Mouse (Mus musculus) hindbrain, embryonic 10.5 days (tissue): Measurements from ENCODE around the gene Xkrx. TPM values are rescaled to one million over a fixed set of nuclear protein-coding genes. Genes with fewer than 3 reads are reported as not detected.
"Not testable (repeated sequence)": the region's sequence is repeated elsewhere in the genome, so short reads cannot be mapped to it uniquely, and the experiment has no call there.

Source experiments
- DNase-seq: peaks from one replicate; pipeline ENCODE4 v3.0.0-alpha.2; 2017; ENCODE audit warnings: low spot score
- H3K27ac ChIP-seq: fragments of 300-500 bp; sonication (generic); 2 replicates; pipeline ENCODE4 v1.5.1; 2016; ENCODE audit warnings: mild to moderate bottlenecking, moderate library complexity
- H3K27me3 ChIP-seq: fragments of 300-500 bp; sonication (generic); 2 replicates; pipeline ENCODE4 v1.6.1; 2016; ENCODE audit warnings: mild to moderate bottlenecking; ENCODE audit not compliant: poor library complexity, insufficient read depth, severe bottlenecking
- H3K36me3 ChIP-seq: fragments of 300-500 bp; sonication (generic); 2 replicates; pipeline ENCODE4 v1.6.1; 2016; ENCODE audit warnings: mild to moderate bottlenecking, moderate library complexity
- H3K4me1 ChIP-seq: fragments of 300-500 bp; sonication (generic); replicated peaks from 2 replicates; pipeline ENCODE4 v1.6.1; 2016; ENCODE audit warnings: mild to moderate bottlenecking
- H3K4me3 ChIP-seq: fragments of 300-500 bp; sonication (generic); 2 replicates; pipeline ENCODE4 v1.5.1; 2016; ENCODE audit warnings: mild to moderate bottlenecking, moderate library complexity
- H3K9me3 ChIP-seq: fragments of 300-500 bp; sonication (generic); 2 replicates; pipeline ENCODE4 v1.6.1; 2016; ENCODE audit warnings: mild to moderate bottlenecking, moderate library complexity
- WGBS: fragments of 180-500 bp; shearing (Covaris S2); methylation state at CpG from one replicate; pipeline ENCODE4 v1.1.7; 2016; 5-methylcytosine and 5-hydroxymethylcytosine counted together
- polyA plus RNA-seq: library from polyadenylated mRNA; unstranded; fragments of >200 nt; fragmentation: Nextera tagmentation; extraction: Ambion mirVana; gene quantifications from 2 replicates; pipeline ENCODE4 v1.2.1, GENCODE M21; 2016

Xkrx gene
- 0.05 TPM in 1 of 2 replicates, not detected in the other for polyA plus RNA-seq

DNA sequence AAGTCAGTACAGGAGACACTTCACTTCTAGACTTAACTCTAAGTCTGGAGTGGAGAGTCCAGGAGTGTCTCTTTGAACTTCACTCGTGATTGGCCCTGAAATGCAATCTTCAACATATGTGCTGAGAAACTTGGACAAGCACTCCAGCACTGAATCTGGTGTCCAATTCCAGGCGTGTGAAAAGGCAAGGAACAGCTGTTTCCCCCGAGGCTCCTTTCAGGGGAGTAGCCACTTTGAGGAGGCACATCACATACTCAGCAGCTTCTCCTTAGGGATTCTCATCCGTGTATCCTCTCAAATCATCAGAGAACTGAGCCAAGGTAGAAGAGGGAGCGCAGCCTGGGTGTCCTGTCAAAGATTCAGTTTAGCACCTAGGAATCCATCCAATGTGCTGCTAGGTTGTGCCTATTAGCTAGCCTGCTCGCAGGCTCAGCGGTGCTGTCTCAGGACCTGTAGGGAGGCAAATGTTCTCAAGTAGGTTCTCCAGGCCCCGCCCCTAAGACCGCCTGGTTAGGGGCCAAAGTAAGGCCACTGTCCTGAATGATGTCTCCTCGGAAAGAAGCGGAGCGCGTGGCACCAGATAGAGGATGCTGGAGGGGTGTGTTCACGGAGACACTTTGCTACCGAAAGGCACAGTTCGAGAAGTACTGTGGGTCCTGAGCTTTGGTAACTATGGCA lies at the start of gene Xkrx:
Xkrx (minus strand) TSS at position 34 of the 678 bp plus-strand sequence.
- Histone ChIP-seq H3K27ac (no peak within 1 kb of the TSS), H3K36me3 (no peaks in the 10 kb centered on the region), H3K4me3 (peak within 1 kb of the TSS; percentile 40), H3K4me1 (peaks cover 7% of the 10 kb centered on the region; the same call in 1 of the 2 replicates), H3K9me3 (peaks cover 3% of the 10 kb centered on the region; the same call in 1 of the 2 replicates), H3K27me3 (peaks cover 24% of the 10 kb centered on the region)
- 39% methylated on average over 16 of the region's 16 CpGs for WGBS
- DNase-seq, result peak; percentile 2

DNA sequence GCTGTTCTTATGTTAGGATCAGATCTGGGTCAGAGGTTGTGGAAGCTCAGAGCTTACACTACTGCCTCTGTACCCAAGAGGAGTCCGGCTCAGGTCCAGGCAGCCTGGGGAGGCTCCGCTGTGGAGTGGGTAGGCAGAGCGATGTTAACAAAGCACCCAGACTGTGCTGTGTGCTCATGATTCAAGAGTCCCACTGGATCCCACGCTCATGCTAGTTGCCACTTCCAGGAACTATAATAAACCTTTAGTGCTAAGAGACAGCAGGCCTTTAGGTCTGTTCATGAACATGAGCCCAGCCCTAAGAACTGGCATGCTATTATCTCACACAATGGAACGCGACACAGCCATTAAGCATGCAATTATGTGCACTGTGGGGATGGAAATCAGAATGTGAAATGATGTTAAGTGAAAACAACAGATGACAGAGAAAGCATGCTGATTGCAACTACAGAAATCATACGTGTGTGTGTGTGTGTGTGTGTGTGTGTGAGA lies 49.3 kb upstream of the Xkrx start:
- Histone ChIP-seq H3K27me3 (peaks cover 4% of the 10 kb centered on the region; the same call in 1 of the 2 replicates), H3K4me1 (no peaks in the 10 kb centered on the region), H3K9me3 (no peaks in the 10 kb centered on the region), H3K4me3 (no peak overlapping the region), H3K36me3 (no peaks in the 10 kb centered on the region), H3K27ac (no peak overlapping the region)
- WGBS, result 79% methylated on average over 7 of the region's 7 CpGs
- DNase-seq, result no peak

- 84% methylated on average over 2 of the region's 2 CpGs for WGBS
Measured at GRCm38 (mm10) chrX:134208491-134208890, 46.6 kb upstream of the Xkrx start.

GRCm38 (mm10) chrX:134187201-134187600 lies 25.3 kb upstream of the Xkrx start, which contains the start of gene Arl13a:
Gene Arl13a (plus strand): TSS chrX:134187501.
- H3K9me3 ChIP-seq, H3K27ac ChIP-seq, H3K36me3 ChIP-seq, H3K4me1 ChIP-seq, DNase-seq, H3K4me3 ChIP-seq, H3K27me3 ChIP-seq: not testable (repeated sequence)
- WGBS, result 91% methylated on average over 9 of the region's 9 CpGs

More at GRCm38 (mm10) chrX:134208491-134208890, 46.6 kb upstream of the Xkrx start:
- H3K27ac ChIP-seq, result no peak overlapping the region
- H3K4me3 ChIP-seq, result no peak overlapping the region
- no peaks in the 10 kb centered on the region for H3K36me3 ChIP-seq
- peaks cover 4% of the 10 kb centered on the region; the same call in 1 of the 2 replicates for H3K27me3 ChIP-seq
- no peaks in the 10 kb centered on the region for H3K9me3 ChIP-seq
- no peak for DNase-seq
- no peaks in the 10 kb centered on the region for H3K4me1 ChIP-seq

- no peaks in the 10 kb centered on the region for H3K36me3 ChIP-seq
- no peak overlapping the region for H3K27ac ChIP-seq
- no peak overlapping the region for H3K4me3 ChIP-seq
- H3K9me3 ChIP-seq, result no peaks in the 10 kb centered on the region
- H3K4me1 ChIP-seq, result no peaks in the 10 kb centered on the region
- DNase-seq, result no peak
- 92% methylated on average over 1 of the region's 1 CpGs for WGBS
- H3K27me3 ChIP-seq, result 0 out of 2 replicates have a peak, but pooled peaks cover 4% of the 10 kb centered on the region
Measured at GRCm38 (mm10) chrX:134174699-134175098, 12.8 kb upstream of the Xkrx start.

DNA sequence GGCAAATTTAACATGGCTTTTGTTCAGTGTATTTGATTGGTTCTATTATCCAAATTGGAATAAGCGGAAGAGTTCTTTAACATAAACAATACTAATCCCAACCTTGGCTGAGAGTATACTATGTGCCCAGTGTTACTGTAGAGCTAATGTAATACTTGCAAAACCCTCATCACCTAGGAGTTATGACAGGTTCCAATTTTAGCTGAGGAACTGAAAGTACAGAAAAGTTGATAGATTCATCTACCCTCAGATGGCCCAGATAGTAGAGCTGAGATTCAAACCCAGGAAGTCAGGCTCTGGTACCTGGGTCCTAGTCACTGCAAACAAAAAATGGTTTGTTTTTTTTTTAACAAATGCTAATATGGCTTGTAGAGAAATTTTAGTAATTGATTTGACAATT lies 8.7 kb upstream of the Xkrx start:
- DNase-seq, result no peak
- H3K27ac ChIP-seq, result no peak overlapping the region
- WGBS, result 91% methylated on average over 1 of the region's 1 CpGs
- no peaks in the 10 kb centered on the region for H3K9me3 ChIP-seq
- H3K4me1 ChIP-seq, result no peaks in the 10 kb centered on the region
- H3K27me3 ChIP-seq, result 0 out of 2 replicates have a peak, but pooled peaks cover 4% of the 10 kb centered on the region
- no peak overlapping the region for H3K4me3 ChIP-seq
- no peaks in the 10 kb centered on the region for H3K36me3 ChIP-seq

DNA sequence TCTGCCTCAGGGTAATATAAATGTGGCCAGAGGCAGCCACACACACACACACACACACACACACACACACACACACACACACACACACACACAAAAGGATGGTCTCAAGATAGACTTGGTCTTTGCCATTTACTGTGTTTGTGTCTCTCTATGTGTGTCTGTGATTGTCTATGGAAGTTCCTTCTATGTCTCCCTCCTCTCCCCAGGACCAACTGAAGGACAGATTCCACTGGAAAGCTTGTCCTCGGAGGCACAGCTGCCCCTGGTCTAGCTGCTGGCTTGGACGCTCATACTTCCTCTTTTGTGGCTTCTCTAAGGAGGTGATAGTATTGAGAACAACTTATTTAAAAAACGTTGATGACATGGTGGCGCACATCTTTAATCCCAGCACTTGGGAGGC lies 1.6 kb upstream of the Xkrx start:
- H3K27ac ChIP-seq, result no peak overlapping the region
- 51% methylated on average over 4 of the region's 4 CpGs for WGBS
- H3K36me3 ChIP-seq, result no peaks in the 10 kb centered on the region
- H3K27me3 ChIP-seq, result peaks cover 20% of the 10 kb centered on the region
- peaks cover 7% of the 10 kb centered on the region; the same call in 1 of the 2 replicates for H3K4me1 ChIP-seq
- DNase-seq, result no peak
- peaks cover 3% of the 10 kb centered on the region; the same call in 1 of the 2 replicates for H3K9me3 ChIP-seq
- H3K4me3 ChIP-seq, result no peak overlapping the region

DNA sequence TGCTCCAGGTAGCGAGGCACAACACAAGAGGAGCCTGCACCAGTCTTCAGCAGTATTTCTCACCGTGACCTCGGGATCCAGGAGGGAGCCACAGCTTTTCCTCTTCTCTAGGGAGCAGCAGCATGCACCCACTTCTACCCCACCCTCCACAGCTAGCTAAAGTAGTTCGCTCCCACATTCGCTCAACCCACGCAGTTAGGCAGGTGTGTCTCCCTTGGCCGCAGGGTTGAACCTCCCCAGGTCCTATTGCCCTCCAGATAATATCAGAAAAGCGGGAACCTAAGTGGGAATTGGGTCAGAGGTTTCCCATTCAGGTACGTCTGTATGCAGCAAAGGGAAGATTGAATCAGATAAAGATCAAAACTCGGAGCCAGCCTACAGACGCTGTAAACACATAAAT lies 950 bp upstream of the Xkrx start:
- Histone ChIP-seq H3K9me3 (peaks cover 3% of the 10 kb centered on the region; the same call in 1 of the 2 replicates), H3K4me3 (peak overlapping the region; percentile 40), H3K36me3 (no peaks in the 10 kb centered on the region), H3K4me1 (peaks cover 7% of the 10 kb centered on the region; the same call in 1 of the 2 replicates), H3K27me3 (peaks cover 24% of the 10 kb centered on the region), H3K27ac (no peak overlapping the region)
- 23% methylated on average over 11 of the region's 11 CpGs for WGBS
- no peak for DNase-seq

GRCm38 (mm10) chrX:134160442-134160841 lies 1.4 kb downstream of the Xkrx start:
- H3K4me1 ChIP-seq, result peaks cover 7% of the 10 kb centered on the region; the same call in 1 of the 2 replicates
- no peaks in the 10 kb centered on the region for H3K36me3 ChIP-seq
- no peak for DNase-seq
- no peak overlapping the region for H3K27ac ChIP-seq
- H3K27me3 ChIP-seq, result peaks cover 24% of the 10 kb centered on the region
- no peak overlapping the region for H3K4me3 ChIP-seq
- WGBS, result 84% methylated on average over 2 of the region's 2 CpGs
- peaks cover 3% of the 10 kb centered on the region; the same call in 1 of the 2 replicates for H3K9me3 ChIP-seq

GRCm38 (mm10) chrX:134158151-134158550 lies 3.7 kb downstream of the Xkrx start:
- Histone ChIP-seq H3K4me1 (peaks cover 7% of the 10 kb centered on the region; the same call in 1 of the 2 replicates), H3K4me3 (no peak overlapping the region), H3K27me3 (peaks cover 22% of the 10 kb centered on the region), H3K9me3 (no peaks in the 10 kb centered on the region), H3K27ac (no peak overlapping the region), H3K36me3 (no peaks in the 10 kb centered on the region)
- DNase-seq, result no peak
- WGBS, result 42% methylated on average over 7 of the region's 7 CpGs

DNA sequence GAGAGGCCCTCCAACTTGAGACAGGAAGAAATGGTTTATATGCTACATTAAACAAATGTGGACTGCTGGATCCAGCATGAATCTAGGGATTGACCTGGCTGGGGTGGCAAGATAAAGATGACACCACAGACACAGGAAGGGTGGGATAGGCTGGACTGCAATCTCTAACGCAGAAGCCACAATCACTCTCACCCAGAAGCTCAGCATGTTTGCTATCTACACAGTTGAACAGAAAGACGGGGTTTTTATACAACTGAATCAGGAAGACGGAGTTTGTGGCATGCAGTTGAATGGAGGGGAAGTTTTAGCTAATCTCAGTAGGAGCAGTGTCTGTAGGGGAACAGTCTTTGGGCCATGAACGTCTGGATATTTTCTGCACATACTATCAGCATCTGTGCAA lies 19.9 kb downstream of the Xkrx start:
- Histone ChIP-seq H3K36me3 (no peaks in the 10 kb centered on the region), H3K27ac (no peak overlapping the region), H3K9me3 (no peaks in the 10 kb centered on the region), H3K4me3 (no peak overlapping the region), H3K27me3 (peaks cover 8% of the 10 kb centered on the region; the same call in 1 of the 2 replicates), H3K4me1 (no peaks in the 10 kb centered on the region)
- 81% methylated on average over 4 of the region's 4 CpGs for WGBS
- no peak for DNase-seq

- H3K36me3 ChIP-seq, result no peaks in the 10 kb centered on the region
- H3K27me3 ChIP-seq, result peaks cover 11% of the 10 kb centered on the region
- WGBS, result 85% methylated on average over 1 of the region's 1 CpGs
- H3K27ac ChIP-seq, result no peak overlapping the region
- H3K9me3 ChIP-seq, result no peaks in the 10 kb centered on the region
- DNase-seq, result no peak
- H3K4me1 ChIP-seq, result no peaks in the 10 kb centered on the region
- H3K4me3 ChIP-seq, result no peak overlapping the region
Measured at GRCm38 (mm10) chrX:134141551-134141950, 20.3 kb downstream of the Xkrx start.

DNA sequence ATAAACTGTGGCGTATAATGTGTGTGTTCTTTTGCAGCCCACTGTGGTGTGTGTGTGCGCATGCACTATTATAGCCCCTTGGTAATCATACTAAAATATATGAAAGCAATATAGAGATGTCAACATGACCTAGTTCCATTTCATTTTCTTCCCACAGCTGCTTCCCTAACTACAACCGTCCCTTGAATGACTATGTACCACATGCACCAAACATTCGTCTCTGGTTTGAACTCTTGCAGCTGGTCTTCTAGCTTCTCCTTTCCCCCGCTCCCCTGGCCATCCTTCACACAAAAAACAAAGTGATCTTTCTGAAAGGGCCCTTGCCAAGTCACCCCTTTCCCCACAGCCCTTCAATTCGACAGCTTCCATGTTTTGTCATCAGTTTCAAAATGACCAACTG lies 21.9 kb downstream of the Xkrx start:
- Histone ChIP-seq H3K9me3 (no peaks in the 10 kb centered on the region), H3K27ac (no peak overlapping the region), H3K4me3 (no peak overlapping the region), H3K27me3 (peaks cover 20% of the 10 kb centered on the region), H3K36me3 (no peaks in the 10 kb centered on the region), H3K4me1 (no peaks in the 10 kb centered on the region)
- no peak for DNase-seq
- 83% methylated on average over 6 of the region's 6 CpGs for WGBS
